Mouse (Mus musculus) R1 (cell line): Measurements from ENCODE around the gene Gm13102.
"Not testable (repeated sequence)": the region's sequence is repeated elsewhere in the genome, so short reads cannot be mapped to it uniquely, and the experiment has no call there.

Experiments used
- DNase-seq: peaks from one replicate; pipeline ENCODE4 v3.0.0-alpha.2; 2018; ENCODE audit warnings: low read depth, low spot score

Gm13102 gene

DNA sequence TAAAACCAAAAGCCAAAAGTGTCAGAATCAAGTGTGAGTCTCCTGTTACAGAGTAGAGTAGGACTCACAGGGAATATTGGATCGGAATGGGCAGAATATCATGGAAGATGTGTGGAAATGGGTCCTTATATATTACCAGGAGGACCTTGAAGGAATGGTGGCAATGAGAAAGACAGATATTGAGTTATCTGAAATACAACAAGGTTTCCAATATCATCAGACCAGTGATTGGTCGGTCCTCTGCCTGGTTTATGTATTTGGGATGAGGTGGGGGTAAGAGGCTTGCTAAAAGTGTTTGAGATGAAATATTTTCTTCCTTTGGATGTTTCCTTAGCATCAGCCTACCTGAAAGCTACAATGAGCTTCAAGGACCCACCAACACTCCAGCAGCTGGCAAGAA lies at the start of gene Gm13102:
Gene Gm13102 (plus strand): TSS at position 301 of the 400 bp plus-strand sequence.
- not testable (repeated sequence) for DNase-seq

DNA sequence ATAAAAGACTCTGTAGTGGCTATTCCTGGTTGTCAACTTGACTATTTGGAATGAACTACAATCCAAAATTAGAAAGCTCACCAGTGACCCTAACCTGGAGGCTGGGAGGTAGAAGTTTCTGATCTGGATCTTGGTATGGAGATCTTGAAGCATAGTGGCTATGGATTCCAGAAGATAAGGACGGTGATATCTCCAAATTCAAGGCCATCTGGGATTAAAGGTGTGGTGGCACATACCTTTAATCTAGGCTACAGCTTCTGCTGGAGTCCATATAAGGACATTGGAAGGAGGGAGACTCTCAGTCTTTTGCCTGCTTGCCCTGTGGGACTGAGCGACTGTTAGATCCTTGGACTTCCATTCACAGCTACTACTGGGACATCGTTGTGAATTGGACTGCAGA lies 47.4 kb upstream of the Gm13102 start, which contains the start of gene Pramel4:
Gene Pramel4 (plus strand): TSS at position 301 of the 400 bp plus-strand sequence.
- DNase-seq: not testable (repeated sequence)
